Mouse (Mus musculus): ENCODE results near the gene Pax5. TPM values are rescaled to one million over a fixed set of nuclear protein-coding genes. Genes with fewer than 3 reads are reported as not detected.

The Pax5 gene
- polyA plus RNA-seq, 2 experiments: 0.05 TPM; not detected in 1

DNA sequence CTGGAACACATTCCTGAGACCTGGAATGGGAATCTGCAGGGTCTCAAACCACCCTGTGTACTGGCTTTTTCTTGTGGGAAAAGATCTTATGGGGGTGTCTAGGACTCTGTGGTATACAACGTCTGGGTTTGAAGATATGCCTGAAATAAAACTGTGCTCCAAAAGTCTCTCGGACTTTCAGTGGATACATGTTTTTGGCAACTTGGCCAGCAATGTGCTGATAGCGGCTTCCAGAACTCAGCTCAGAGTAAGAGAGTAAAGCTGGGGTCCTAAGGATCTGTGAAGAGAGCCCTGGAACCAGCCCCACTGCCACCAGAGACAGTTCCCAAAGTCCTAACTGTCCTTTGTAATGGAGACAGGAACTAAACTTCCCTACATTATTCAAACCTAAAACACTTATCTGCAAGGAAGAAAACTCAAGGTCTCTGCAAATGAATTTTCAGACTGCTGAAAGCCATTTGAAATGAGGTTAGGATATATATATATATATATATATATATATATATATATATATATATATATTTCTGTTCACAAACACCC is 5.4 kb upstream of the Pax5 start:
- WGBS: 11% methylated on average over 3 of the region's 3 CpGs
- no peak overlapping the region for H3K9ac ChIP-seq (ENCODE audit: low read depth, low read length, severe bottlenecking)
- H3K27ac ChIP-seq (replicated peaks; ENCODE audit: low read depth, low read length): no peak overlapping the region
- H3K9me3 ChIP-seq (ENCODE audit: control insufficient read depth, low read length): no peaks in the 10 kb centered on the region
- H3K4me3 ChIP-seq (replicated peaks; ENCODE audit: low read length): no peak overlapping the region
- H3K4me1 ChIP-seq (ENCODE audit: control insufficient read depth, insufficient read depth, low read length): peaks cover 6% of the 10 kb centered on the region; the same call in 1 of the 2 replicates
- no peaks in the 10 kb centered on the region for H3K36me3 ChIP-seq (ENCODE audit: control insufficient read depth, insufficient read depth, low read length)
- ATAC-seq (ENCODE audit: low FRiP score, low read depth) (no peak), DNase-seq (ENCODE audit: low spot score) (no peak)
- no peak overlapping the region for H3K4me2 ChIP-seq (replicated peaks; ENCODE audit: low read depth, low read length, severe bottlenecking)
- TF ChIP-seq POLR2A (IDR thresholded peaks at IDR 0.05; ENCODE audit: borderline replicate concordance, extremely low read depth, insufficient read depth, insufficient read length): no peak
- peaks cover 82% of the 10 kb centered on the region for H3K27me3 ChIP-seq (ENCODE audit: control insufficient read depth, insufficient read depth, low read length)

DNA sequence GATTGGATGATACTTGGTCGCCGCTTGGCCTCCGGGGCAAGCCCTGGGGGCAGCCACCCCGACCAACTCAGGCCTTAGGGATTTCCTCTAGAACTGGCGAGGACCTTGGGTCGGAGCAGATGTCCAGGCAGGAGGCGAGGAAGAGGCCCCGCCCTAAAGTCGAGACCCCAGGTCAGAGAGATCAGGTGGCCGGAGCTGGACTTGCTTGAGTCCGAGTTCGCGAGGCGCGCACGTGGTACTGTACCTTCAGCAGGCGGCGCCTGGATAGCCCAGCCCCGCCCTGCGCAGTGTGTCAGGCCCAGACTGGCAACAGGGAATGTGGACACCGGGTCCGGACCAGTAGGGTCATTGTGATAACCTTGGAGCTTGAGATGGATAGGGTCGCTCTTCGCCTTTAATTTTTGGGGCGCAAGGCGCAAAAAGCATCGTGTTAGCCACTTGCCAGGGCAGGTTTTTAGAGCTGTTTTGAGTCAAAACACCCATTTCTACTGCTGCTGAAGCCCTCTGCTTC is 3.9 kb upstream of the Pax5 start:
- Histone ChIP-seq H3K9me3 (ENCODE audit: control insufficient read depth, low read length) (no peaks in the 10 kb centered on the region), H3K36me3 (ENCODE audit: control insufficient read depth, insufficient read depth, low read length) (no peaks in the 10 kb centered on the region), H3K27me3 (ENCODE audit: control insufficient read depth, insufficient read depth, low read length) (peaks cover 93% of the 10 kb centered on the region), H3K4me3 (replicated peaks; ENCODE audit: low read length) (no peak overlapping the region), H3K9ac (ENCODE audit: low read depth, low read length, severe bottlenecking) (no peak overlapping the region), H3K4me1 (ENCODE audit: control insufficient read depth, insufficient read depth, low read length) (peaks cover 6% of the 10 kb centered on the region; the same call in 1 of the 2 replicates), H3K4me2 (replicated peaks; ENCODE audit: low read depth, low read length, severe bottlenecking) (no peak overlapping the region), H3K27ac (replicated peaks; ENCODE audit: low read depth, low read length) (no peak overlapping the region)
- no peak for DNase-seq (ENCODE audit: low spot score)
- under 1% methylated on average over 27 of the region's 27 CpGs for WGBS
- ATAC-seq (ENCODE audit: low FRiP score, low read depth): no peak
- TF ChIP-seq POLR2A (IDR thresholded peaks at IDR 0.05; ENCODE audit: borderline replicate concordance, extremely low read depth, insufficient read depth, insufficient read length): no peak

DNA sequence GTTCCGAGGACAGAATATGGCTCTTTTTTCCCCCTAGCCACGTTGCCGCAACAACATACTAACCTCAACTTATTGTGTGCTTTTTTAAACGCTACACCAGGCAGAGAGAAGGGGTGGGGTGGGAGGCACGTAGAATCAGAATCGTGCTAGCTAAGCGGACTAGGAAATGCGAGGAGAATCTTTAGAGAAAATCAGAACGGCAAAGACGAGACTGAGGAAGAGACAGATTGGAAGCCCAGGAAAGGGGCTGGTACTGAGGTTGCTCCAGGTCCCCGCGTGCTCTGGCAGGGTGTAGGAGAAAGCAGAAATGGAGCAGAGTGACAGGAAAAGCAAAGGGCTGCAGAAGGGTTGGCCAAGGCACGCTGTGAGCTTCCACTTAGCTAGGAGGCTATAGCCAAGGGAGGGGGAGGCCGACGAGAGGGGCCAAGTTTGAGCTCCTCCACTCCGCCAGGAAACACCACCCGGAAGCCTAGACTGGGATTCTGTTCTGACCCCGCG is 3.3 kb upstream of the Pax5 start:
- H3K4me3 ChIP-seq (replicated peaks; ENCODE audit: low read length): 0 out of 2 replicates have a peak overlapping the region, but pooled peaks have one; percentile 16

DNA sequence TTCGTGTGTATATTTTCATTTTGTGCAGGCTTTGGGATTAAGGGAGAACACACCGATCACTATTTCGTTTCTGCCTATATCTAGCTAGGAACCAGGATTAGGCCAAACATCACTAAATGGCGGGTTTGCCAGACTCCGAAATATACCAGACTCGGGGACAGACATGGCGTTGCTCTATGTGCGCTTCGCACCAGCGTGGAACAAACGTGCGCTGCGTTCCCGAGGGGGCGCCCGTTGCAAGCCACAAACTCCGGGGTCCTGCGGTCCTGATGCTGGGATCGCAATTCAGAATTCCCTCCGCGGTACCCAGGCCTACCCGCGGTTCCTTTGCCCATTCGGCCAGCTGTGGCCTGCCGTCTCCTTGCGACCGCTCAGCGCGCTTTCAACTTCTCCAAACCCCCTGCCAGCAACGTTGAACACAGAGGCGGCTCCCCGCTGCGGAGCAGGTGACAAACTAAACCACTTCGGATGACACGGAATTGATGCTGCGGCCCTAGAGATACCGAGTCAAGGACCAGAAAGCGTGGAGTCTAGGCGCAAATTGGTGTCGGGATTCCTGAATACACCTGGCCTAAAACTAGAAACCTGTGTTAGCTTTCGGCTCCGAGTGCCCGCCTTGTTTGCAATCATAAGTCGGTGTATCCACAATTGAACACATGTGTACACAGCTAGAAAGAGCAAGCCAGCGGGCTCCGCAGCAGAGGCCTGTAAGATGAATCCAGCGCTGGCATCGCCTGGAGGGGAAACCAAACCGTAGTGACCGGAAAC is 2.7 kb upstream of the Pax5 start:
- TF ChIP-seq POLR2A (IDR thresholded peaks at IDR 0.05; ENCODE audit: borderline replicate concordance, extremely low read depth, insufficient read depth, insufficient read length): no peak
- H3K9ac ChIP-seq (ENCODE audit: low read depth, low read length, severe bottlenecking): no peak overlapping the region
- DNase-seq (ENCODE audit: low spot score): no peak
- no peaks in the 10 kb centered on the region for H3K36me3 ChIP-seq (ENCODE audit: control insufficient read depth, insufficient read depth, low read length)
- no peak for ATAC-seq (ENCODE audit: low FRiP score, low read depth)
- H3K4me3 ChIP-seq (replicated peaks; ENCODE audit: low read length): peak overlapping the region; percentile 16
- under 1% methylated on average over 50 of the region's 50 CpGs for WGBS
- H3K27me3 ChIP-seq (ENCODE audit: control insufficient read depth, insufficient read depth, low read length): peaks cover 95% of the 10 kb centered on the region
- H3K4me2 ChIP-seq (replicated peaks; ENCODE audit: low read depth, low read length, severe bottlenecking): no peak overlapping the region
- peaks cover 6% of the 10 kb centered on the region; the same call in 1 of the 2 replicates for H3K4me1 ChIP-seq (ENCODE audit: control insufficient read depth, insufficient read depth, low read length)
- no peak overlapping the region for H3K27ac ChIP-seq (replicated peaks; ENCODE audit: low read depth, low read length)
- no peaks in the 10 kb centered on the region for H3K9me3 ChIP-seq (ENCODE audit: control insufficient read depth, low read length)

More for the DNA sequence above, 3.3 kb upstream of the Pax5 start:
- Histone ChIP-seq H3K4me1 (ENCODE audit: control insufficient read depth, insufficient read depth, low read length) (peaks cover 6% of the 10 kb centered on the region; the same call in 1 of the 2 replicates), H3K4me2 (replicated peaks; ENCODE audit: low read depth, low read length, severe bottlenecking) (no peak overlapping the region), H3K9me3 (ENCODE audit: control insufficient read depth, low read length) (no peaks in the 10 kb centered on the region), H3K27ac (replicated peaks; ENCODE audit: low read depth, low read length) (no peak overlapping the region), H3K36me3 (ENCODE audit: control insufficient read depth, insufficient read depth, low read length) (no peaks in the 10 kb centered on the region), H3K27me3 (ENCODE audit: control insufficient read depth, insufficient read depth, low read length) (peaks cover 95% of the 10 kb centered on the region), H3K9ac (ENCODE audit: low read depth, low read length, severe bottlenecking) (no peak overlapping the region)
- no peak for TF ChIP-seq POLR2A (IDR thresholded peaks at IDR 0.05; ENCODE audit: borderline replicate concordance, extremely low read depth, insufficient read depth, insufficient read length)
- ATAC-seq (ENCODE audit: low FRiP score, low read depth) (no peak), DNase-seq (ENCODE audit: low spot score) (no peak)
- under 1% methylated on average over 19 of the region's 19 CpGs for WGBS

DNA sequence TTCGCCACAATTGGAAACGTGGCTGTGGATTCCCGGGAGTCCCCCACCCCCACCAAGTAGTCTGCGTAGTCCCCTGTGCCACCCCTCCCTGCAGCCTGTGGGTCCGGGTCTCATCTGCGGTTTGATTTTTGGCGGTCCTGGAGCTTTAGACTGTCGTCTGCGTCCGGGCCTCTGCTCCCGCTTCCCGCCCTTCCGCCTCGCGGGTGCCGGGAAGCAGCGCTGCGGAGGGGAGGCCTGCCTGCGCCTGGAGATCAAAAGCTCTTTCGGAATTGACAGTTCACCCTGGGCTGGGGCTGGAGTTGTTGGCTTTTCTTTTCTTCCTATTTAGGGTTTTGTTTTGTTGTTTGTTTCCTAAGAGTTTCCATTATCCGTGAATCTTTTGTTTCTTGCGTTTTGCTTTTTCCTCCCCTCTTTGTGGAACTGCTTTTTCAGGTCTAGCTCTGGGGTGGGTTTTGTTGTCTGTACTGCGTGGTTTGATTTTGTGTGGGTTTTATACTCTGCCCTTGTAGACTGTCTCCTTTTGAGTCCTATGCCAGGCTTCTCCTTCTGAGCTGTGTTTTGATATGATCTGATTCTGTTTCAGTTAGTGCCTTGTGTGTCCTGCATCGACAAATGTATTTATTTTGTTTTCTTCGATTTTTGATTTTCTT is 1.9 kb upstream of the Pax5 start:
- H3K27ac ChIP-seq (replicated peaks; ENCODE audit: low read depth, low read length): no peak overlapping the region
- no peak overlapping the region for H3K9ac ChIP-seq (ENCODE audit: low read depth, low read length, severe bottlenecking)
- peak overlapping the region; percentile 19; the same call in 1 of the 2 replicates for H3K4me2 ChIP-seq (replicated peaks; ENCODE audit: low read depth, low read length, severe bottlenecking)
- H3K36me3 ChIP-seq (ENCODE audit: control insufficient read depth, insufficient read depth, low read length): no peaks in the 10 kb centered on the region
- no peak for DNase-seq (ENCODE audit: low spot score)
- peaks cover 6% of the 10 kb centered on the region; the same call in 1 of the 2 replicates for H3K4me1 ChIP-seq (ENCODE audit: control insufficient read depth, insufficient read depth, low read length)
- TF ChIP-seq POLR2A (IDR thresholded peaks at IDR 0.05; ENCODE audit: borderline replicate concordance, extremely low read depth, insufficient read depth, insufficient read length): no peak
- ATAC-seq (ENCODE audit: low FRiP score, low read depth): no peak
- peaks cover 95% of the 10 kb centered on the region for H3K27me3 ChIP-seq (ENCODE audit: control insufficient read depth, insufficient read depth, low read length)
- no peaks in the 10 kb centered on the region for H3K9me3 ChIP-seq (ENCODE audit: control insufficient read depth, low read length)
- H3K4me3 ChIP-seq (replicated peaks; ENCODE audit: low read length): peak overlapping the region; percentile 16
- 2% methylated on average over 25 of the region's 25 CpGs for WGBS

Measured in limb, embryonic 14.5 days (tissue).